Mouse (Mus musculus) MEL (cell line): ENCODE data around the gene Ralb.

Experiments used
- CTCF ChIP-seq, 3 experiments: IDR thresholded peaks in 2 of 3; conservative IDR thresholded peaks in 1 of 3; 2 replicates each; pipeline ENCODE4 v1.5.1; 2011 to 2012; ENCODE audit warnings: low read length in 3 of 3, low read depth in 2 of 3, mild to moderate bottlenecking in 2 of 3, improper control_type of control experiment in 1 of 3, inconsistent platforms in 1 of 3, mixed read lengths in 1 of 3, moderate library complexity in 1 of 3; ENCODE audit not compliant: control insufficient read depth in 1 of 3, insufficient read depth in 1 of 3, poor library complexity in 1 of 3, severe bottlenecking in 1 of 3
- E2F4 ChIP-seq: IDR thresholded peaks from 2 replicates; pipeline ENCODE4 v1.6.1; 2011; ENCODE audit warnings: low read depth, low read length, improper control_type of control experiment, borderline replicate concordance
- KAT2A ChIP-seq: conservative IDR thresholded peaks from 2 replicates; pipeline ENCODE4 v1.6.1; 2012; ENCODE audit warnings: low read depth, low read length, improper control_type of control experiment, inconsistent platforms
- POLR2A ChIP-seq, 2 experiments: IDR thresholded peaks; 2 replicates each; pipeline ENCODE4 v1.6.1; 2011 to 2012; ENCODE audit warnings: low read length in 2 of 2, mild to moderate bottlenecking in 2 of 2, control low read depth in 1 of 2, improper control_type of control experiment in 1 of 2, low read depth in 1 of 2, moderate library complexity in 1 of 2; ENCODE audit not compliant: control insufficient read depth in 1 of 2, insufficient read depth in 1 of 2, poor library complexity in 1 of 2
- POLR2AphosphoS5 ChIP-seq: IDR thresholded peaks from 2 replicates; pipeline ENCODE4 v1.6.1; 2012; ENCODE audit warnings: low read depth, borderline replicate concordance, mild to moderate bottlenecking, inconsistent platforms, low read length, moderate library complexity, mixed read lengths
- RAD21 ChIP-seq: IDR thresholded peaks from 2 replicates; pipeline ENCODE4 v1.6.1; 2011; ENCODE audit warnings: mild to moderate bottlenecking, low read depth, low read length, improper control_type of control experiment
- SIN3A ChIP-seq: IDR thresholded peaks from 2 replicates; pipeline ENCODE4 v1.6.1; 2012; ENCODE audit warnings: low read length, improper control_type of control experiment, inconsistent platforms
- USF1 ChIP-seq: IDR thresholded peaks from 2 replicates; pipeline ENCODE4 v1.6.1; 2014; ENCODE audit warnings: low read depth, mild to moderate bottlenecking, inconsistent platforms, low read length, improper control_type of control experiment, moderate library complexity
- ZNF384 ChIP-seq: IDR thresholded peaks from 2 replicates; pipeline ENCODE4 v1.6.1; 2012; ENCODE audit warnings: low read depth, mild to moderate bottlenecking, inconsistent platforms, low read length, improper control_type of control experiment

GRCm38 (mm10) chr1:119545164-119545563, 40.6 kb upstream of the Ralb start:
- TF ChIP-seq USF1 = no peak
- TF ChIP-seq POLR2A (IDR thresholded peaks at IDR 0.05; ENCODE audit: control insufficient read depth in 1 of 2, insufficient read depth in 1 of 2, low read depth in 1 of 2, low read length in 2 of 2, poor library complexity in 1 of 2) = no peak
- TF ChIP-seq KAT2A = no peak
- no peak for TF ChIP-seq POLR2AphosphoS5
- TF ChIP-seq RAD21 = no peak
- TF ChIP-seq CTCF (IDR thresholded peaks at IDR 0.05 in 2 of 3, conservative IDR thresholded peaks at IDR 0.05 in 1 of 3; ENCODE audit: control insufficient read depth in 1 of 3, insufficient read depth in 1 of 3, low read depth in 2 of 3, low read length in 3 of 3, poor library complexity in 1 of 3, severe bottlenecking in 1 of 3) = no peak
- no peak for TF ChIP-seq ZNF384
- no peak for TF ChIP-seq E2F4
- TF ChIP-seq SIN3A = no peak
